Mouse (Mus musculus) sigmoid colon, adult 10 weeks (tissue): ENCODE results near the gene A530016L24Rik. TPM values are rescaled to one million over a fixed set of nuclear protein-coding genes. Genes with fewer than 3 reads are reported as not detected.

Experiments
- polyA plus RNA-seq: library from polyadenylated mRNA; stranded (reverse); fragments of 350-450 nt; fragmentation: Illumina TruSeq; extraction: RNeasy Lipid Tissue Mini Kit (QIAGEN cat#74804); gene quantifications from one replicate; pipeline ENCODE4 v1.2.3, GENCODE M21; 2014; ENCODE audit warnings: low read depth, low replicate concordance

Gene A530016L24Rik
- polyA plus RNA-seq, result 0.16 TPM

DNA sequence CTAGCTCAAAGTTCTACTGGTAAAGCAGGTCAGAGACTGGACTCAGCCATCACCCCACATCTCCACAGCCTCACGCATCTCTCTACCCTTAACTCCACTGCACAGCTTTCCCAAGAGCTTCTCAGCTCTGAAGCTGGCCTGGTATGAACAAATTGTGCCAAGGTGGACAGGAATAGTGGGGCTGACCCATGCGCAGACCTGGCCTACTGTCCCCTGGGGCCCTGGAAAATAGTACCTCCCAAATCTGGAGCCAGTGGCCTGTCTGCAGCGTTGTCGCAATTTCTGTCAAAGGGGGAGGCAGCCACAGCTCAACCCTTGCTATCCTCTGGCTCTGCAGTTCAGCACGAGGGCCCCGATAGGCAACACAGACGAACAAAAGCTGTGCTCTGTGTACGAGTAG, at the start of gene A530016L24Rik:
Gene A530016L24Rik (plus strand): TSS at position 315 of the 400 bp plus-strand sequence.

DNA sequence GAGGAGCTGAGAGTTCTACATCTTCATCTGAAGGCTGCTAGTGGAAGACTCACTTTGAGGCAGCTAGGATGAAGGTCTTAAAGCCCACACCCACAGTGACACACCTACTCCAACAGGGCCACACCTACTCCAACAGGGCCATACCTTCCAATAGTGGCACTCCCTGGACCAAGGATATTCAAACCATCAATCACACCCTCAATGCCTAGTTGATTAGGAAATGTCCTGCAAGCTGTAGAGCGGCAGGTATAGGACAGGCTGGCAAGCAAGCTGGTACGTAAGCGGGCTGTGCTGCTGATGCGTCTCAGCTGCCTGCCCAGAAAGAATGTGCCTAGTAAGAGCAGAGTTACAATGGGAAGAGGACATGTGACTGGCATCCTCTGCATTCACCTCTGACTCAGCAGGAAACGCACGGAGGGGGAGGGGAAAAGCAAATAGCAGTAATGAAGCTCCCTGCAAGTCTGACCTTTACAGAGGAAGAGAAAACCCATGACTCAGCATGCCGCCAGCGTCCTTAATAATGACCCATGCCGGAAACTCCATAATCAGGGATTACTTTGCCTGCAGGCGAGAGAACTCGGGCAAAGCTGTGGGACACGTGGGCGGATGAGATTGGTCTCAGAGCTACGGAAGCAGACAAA, 27.6 kb downstream of the A530016L24Rik start, which contains the start of gene Tmem179:
Gene Tmem179 (minus strand): TSS at position 51 of the 641 bp plus-strand sequence.

Other genes starting within 250 kb of the A530016L24Rik start
- not detected for gene Tmem179, start 27.3 kb downstream of the A530016L24Rik start, polyA plus RNA-seq
- 2.2 TPM for gene Inf2, start 99.3 kb downstream of the A530016L24Rik start, polyA plus RNA-seq
- gene Adssl1, start 130.6 kb downstream of the A530016L24Rik start, polyA plus RNA-seq, result 0.41 TPM
- 1.9 TPM for gene Siva1, start 155.2 kb downstream of the A530016L24Rik start, polyA plus RNA-seq
- gene Akt1, start 185.4 kb downstream of the A530016L24Rik start, polyA plus RNA-seq, result 7.6 TPM
- gene Zbtb42, start 189.4 kb downstream of the A530016L24Rik start, polyA plus RNA-seq, result 0.91 TPM
- gene Cep170b, start 231.0 kb downstream of the A530016L24Rik start, polyA plus RNA-seq, result 23.2 TPM